Mouse (Mus musculus): ENCODE measurements at regions not wholly inside any gene's neighbourhood (a gene's known extent, or its start where the extent isn't known, plus 50 kb on each side); places are given as distances from the start of the nearest gene placed in this dataset.

DNA sequence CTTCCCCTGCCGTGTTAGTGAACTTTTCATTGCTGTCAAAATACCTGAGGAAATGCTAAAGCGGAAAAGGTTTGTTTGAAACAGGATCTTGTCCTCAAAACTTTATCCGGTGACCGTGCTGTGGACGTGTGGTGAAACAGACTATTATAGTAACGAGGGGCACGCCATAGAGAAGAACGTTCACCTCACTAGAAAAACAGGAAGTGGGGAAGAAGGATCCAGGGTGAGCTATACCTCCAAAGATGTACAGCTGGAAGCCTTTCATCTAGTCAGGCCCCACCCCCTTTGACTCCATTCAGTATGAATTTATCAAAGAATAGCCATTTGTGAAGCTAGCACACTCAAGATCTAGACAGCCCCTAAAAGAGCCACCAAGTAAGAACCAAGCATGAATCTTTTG lies 135.5 kb upstream of the Dyrk2 start:
- Histone ChIP-seq H3K27me3 (replicated peaks) (no peaks in the 10 kb centered on the region), H3K9ac (no peak overlapping the region), H3K4me1 (no peaks in the 10 kb centered on the region), H3K9me3 (no peaks in the 10 kb centered on the region), H3K36me3 (replicated peaks) (no peaks in the 10 kb centered on the region), H3K4me3 (no peak overlapping the region), H3K27ac (no peak overlapping the region), H3K4me2 (no peak overlapping the region)
- 94% methylated on average over 8 of the region's 8 CpGs for WGBS
- ATAC-seq (replicated peaks): no peak

DNA sequence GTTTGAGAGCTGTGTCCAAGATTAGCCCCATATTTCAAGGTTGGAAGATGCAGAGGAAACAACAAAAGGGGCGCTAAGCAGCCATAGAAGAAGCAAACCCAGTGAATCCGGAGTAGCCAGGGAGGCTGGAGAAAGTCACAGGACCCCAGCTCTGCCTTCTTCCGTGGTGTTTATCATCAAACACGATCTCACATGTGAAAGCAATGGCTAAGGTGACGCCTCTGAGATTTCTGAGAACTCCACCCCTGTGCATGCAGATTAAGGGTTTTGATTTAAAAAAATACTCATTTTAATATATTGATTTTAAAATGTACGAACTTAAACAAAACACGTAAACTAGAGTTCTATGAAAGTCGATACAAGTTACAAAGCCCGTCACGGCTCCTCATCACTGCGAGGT lies 134.4 kb upstream of the Dyrk2 start:
- 90% methylated on average over 11 of the region's 11 CpGs for WGBS
- no peaks in the 10 kb centered on the region for H3K9me3 ChIP-seq

DNA sequence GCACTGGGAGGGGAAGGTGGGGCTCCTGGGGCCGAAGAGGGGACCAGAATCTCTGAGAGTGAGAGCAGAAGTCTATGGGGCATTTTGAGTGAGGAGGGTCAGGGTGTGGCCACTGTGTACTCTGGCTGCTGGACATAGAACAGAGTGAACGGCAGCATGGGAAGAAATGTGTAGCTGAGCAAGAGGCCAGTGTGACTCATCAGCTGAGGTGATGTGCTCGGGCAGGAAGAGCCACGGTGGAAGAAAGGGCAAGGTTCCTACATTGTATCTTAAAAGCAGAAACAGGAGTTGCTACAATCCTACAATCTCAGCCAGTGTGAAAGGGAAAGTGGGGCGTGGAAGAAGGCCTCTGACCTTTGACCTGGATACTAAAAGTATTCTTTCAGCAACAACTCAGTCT lies 133.8 kb upstream of the Dyrk2 start:
- H3K9ac ChIP-seq: no peak overlapping the region
- H3K4me2 ChIP-seq: no peak overlapping the region
- H3K36me3 ChIP-seq (replicated peaks): no peaks in the 10 kb centered on the region
- H3K27me3 ChIP-seq (replicated peaks): no peaks in the 10 kb centered on the region
- WGBS: 58% methylated on average over 5 of the region's 5 CpGs
- no peaks in the 10 kb centered on the region for H3K9me3 ChIP-seq
- no peak for ATAC-seq (replicated peaks)
- no peak overlapping the region for H3K27ac ChIP-seq
- H3K4me1 ChIP-seq: no peaks in the 10 kb centered on the region
- H3K4me3 ChIP-seq: no peak overlapping the region

More for the DNA sequence above, 134.4 kb upstream of the Dyrk2 start:
- no peaks in the 10 kb centered on the region for H3K4me1 ChIP-seq
- H3K4me2 ChIP-seq: no peak overlapping the region
- no peak overlapping the region for H3K4me3 ChIP-seq
- H3K9ac ChIP-seq: no peak overlapping the region
- no peaks in the 10 kb centered on the region for H3K36me3 ChIP-seq (replicated peaks)
- no peaks in the 10 kb centered on the region for H3K27me3 ChIP-seq (replicated peaks)
- H3K27ac ChIP-seq: no peak overlapping the region
- ATAC-seq (replicated peaks): no peak

DNA sequence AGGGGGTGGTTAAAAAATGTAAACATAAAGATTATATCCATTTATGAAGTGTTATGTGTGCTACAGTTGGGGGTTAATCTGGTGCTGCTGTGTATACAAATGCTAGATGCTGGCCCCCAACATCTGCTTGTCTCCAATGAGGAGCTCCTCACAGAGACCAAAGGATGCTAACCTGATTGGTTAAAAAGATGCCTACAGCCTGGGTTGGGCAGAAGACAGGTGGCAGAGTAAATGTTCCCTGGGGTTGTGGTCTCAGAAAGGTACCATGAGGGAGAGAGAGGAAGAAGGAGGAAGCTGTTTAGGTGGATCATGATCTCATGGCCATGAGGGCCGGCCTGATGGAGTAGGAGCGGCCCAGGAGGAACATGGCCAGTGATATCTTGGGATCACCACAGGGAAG lies 133.0 kb upstream of the Dyrk2 start:
- ATAC-seq (replicated peaks): no peak
- Histone ChIP-seq H3K4me1 (no peaks in the 10 kb centered on the region), H3K4me2 (no peak overlapping the region), H3K9ac (no peak overlapping the region), H3K4me3 (no peak overlapping the region), H3K9me3 (no peaks in the 10 kb centered on the region), H3K27ac (no peak overlapping the region), H3K36me3 (replicated peaks) (no peaks in the 10 kb centered on the region), H3K27me3 (replicated peaks) (no peaks in the 10 kb centered on the region)
- WGBS: 95% methylated on average over 2 of the region's 2 CpGs

DNA sequence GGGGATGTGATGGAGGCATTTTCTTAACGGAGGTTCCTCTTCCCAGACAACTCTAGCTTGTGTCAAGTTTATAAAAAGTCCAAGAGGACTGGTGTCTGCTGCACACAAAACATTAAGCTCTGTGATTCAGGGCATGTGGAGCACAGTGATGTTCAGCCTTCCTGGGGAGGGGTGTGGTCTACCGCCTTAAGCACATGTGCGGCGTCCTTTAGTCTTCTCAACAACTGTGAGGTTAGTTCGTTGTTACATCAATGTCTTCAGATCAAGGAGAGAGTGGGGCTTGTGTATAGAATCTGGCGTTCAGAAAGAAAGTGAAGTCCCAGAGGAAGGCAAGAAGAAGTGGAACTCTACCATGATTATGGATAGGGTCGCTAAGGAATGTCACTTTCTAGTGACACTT lies 131.9 kb upstream of the Dyrk2 start:
- Histone ChIP-seq H3K9me3 (no peaks in the 10 kb centered on the region), H3K4me3 (no peak overlapping the region), H3K9ac (no peak overlapping the region), H3K36me3 (replicated peaks) (no peaks in the 10 kb centered on the region), H3K4me2 (no peak overlapping the region), H3K27ac (no peak overlapping the region), H3K27me3 (replicated peaks) (no peaks in the 10 kb centered on the region), H3K4me1 (no peaks in the 10 kb centered on the region)
- no peak for ATAC-seq (replicated peaks)
- 91% methylated on average over 7 of the region's 7 CpGs for WGBS

DNA sequence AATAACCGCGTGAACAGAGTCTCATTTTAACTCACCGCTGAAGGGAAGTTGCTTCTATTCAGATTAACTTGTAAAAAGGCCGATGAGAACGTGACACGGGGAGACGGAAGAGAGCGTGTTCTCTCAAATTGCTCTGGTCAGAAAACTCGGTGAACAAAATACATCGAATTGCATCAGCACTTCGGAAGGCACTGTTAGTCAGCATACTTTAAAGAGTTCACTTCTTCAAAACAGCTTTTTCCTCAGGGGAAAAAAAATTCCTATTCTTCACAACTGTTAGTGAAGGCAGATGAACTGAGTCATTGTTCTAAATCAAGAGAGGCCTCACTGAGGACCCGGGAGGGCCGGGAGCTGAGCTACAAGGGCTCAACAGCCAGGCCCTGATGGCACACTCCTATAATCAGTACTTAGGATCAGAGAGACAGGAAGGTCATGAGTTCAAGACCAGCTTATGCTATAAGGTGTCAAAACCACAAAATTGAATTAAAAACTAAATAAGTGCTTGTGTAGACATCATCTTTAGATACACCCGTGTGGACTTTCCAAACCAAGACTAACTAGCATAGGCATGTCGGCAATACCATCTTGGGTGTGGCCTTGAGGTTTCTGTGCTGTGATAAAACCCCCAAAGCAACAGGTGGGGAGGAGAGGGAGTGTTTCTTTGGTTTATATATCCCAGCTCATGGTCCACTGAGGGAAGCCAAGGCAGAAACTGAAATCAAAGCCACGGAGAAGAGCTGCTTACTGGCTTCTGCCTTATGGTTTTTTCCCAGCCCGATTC lies 131.2 kb upstream of the Dyrk2 start:
- WGBS: 80% methylated on average over 17 of the region's 17 CpGs
- Histone ChIP-seq H3K9me3 (no peaks in the 10 kb centered on the region), H3K27me3 (replicated peaks) (no peaks in the 10 kb centered on the region), H3K4me2 (no peak overlapping the region), H3K27ac (no peak overlapping the region), H3K4me1 (no peaks in the 10 kb centered on the region), H3K9ac (no peak overlapping the region), H3K36me3 (replicated peaks) (no peaks in the 10 kb centered on the region), H3K4me3 (no peak overlapping the region)
- ATAC-seq (replicated peaks): no peak

DNA sequence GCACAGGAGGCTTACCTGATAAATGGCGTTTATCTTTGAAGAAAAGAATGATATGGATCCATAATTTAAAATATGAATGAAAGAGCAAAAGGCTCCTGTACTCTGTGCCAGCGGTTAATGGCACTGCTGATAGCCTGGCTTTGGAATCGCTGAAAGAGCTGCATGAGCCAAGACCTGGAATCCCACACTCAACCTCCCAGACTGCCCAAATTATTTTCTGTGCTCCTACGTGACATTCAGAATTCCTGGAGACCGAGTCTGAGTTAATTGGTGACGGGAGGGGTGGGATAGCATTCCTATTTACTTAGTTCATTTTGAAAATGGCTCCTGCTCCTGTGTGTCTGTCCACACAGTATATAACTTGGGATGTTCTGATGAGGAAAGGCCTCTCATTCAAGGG lies 129.0 kb upstream of the Dyrk2 start:
- Histone ChIP-seq H3K9ac (no peak overlapping the region), H3K27ac (no peak overlapping the region), H3K9me3 (no peaks in the 10 kb centered on the region), H3K4me2 (no peak overlapping the region), H3K36me3 (replicated peaks) (no peaks in the 10 kb centered on the region), H3K4me3 (no peak overlapping the region), H3K4me1 (no peaks in the 10 kb centered on the region), H3K27me3 (replicated peaks) (no peaks in the 10 kb centered on the region)
- no peak for ATAC-seq (replicated peaks)
- WGBS: 82% methylated on average over 6 of the region's 6 CpGs

DNA sequence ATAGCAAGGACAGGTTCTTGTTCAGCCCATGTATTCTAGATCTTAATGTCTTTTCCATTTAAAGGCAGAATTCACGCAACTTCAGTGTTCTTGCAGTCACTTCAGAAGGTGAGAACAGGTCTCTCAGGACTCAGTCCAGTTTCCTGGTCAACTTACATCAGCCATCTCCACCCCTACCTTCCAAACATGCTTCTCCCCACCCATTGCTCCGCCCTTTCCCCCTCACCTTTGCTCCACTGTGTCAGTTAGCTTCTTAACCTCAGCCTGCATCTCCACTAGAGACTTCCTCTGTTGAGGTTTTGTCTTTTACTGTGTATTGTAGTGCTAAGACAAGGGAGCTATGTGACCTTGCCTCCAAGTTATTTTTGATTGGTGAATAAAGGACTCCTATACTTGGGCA lies 127.0 kb upstream of the Dyrk2 start:
- WGBS: 92% methylated on average over 2 of the region's 2 CpGs
- H3K9me3 ChIP-seq: no peaks in the 10 kb centered on the region
- H3K4me2 ChIP-seq: no peak overlapping the region
- H3K4me3 ChIP-seq: no peak overlapping the region
- H3K4me1 ChIP-seq: no peaks in the 10 kb centered on the region
- H3K27me3 ChIP-seq (replicated peaks): no peaks in the 10 kb centered on the region
- H3K36me3 ChIP-seq (replicated peaks): no peaks in the 10 kb centered on the region
- no peak for ATAC-seq (replicated peaks)
- no peak overlapping the region for H3K9ac ChIP-seq
- H3K27ac ChIP-seq: no peak overlapping the region

DNA sequence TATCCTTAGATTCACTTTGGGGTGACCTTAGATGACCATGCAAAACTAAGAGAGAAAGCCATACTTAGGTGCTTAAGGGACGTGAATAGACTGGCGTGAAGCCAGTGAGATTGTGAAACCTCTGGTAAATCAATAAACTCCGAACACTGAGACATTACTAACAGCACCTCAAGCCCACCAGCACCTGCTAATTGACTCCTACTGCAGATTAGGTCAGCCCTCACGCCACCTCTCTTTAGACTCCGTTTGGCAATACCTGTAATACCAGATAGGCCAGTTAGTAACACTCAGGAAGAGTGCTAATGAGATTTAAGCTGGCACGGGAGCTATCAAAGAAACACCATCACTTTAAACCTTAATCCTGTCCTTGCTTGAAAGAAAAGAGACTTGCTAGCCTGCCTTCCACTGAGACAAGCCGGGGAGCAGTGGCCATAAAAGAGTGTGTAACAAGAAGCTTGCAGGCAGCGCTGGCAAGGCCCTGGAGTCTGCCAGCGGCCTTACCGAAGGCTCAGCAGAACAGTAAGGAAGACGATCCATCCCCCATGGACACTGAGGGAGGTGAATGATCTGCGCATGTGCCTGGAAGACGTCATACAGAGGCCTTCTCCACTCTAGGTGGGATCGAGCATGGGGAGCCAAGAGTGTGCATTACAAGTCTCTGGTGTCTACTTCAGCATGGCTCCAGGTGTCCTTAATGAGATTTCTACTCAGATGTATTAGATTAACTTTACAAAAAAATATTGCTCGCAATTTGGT lies 124.0 kb upstream of the Dyrk2 start:
- H3K27me3 ChIP-seq (replicated peaks): no peaks in the 10 kb centered on the region
- no peak overlapping the region for H3K27ac ChIP-seq
- no peak overlapping the region for H3K4me2 ChIP-seq
- no peak overlapping the region for H3K4me3 ChIP-seq
- H3K9ac ChIP-seq: no peak overlapping the region
- no peaks in the 10 kb centered on the region for H3K4me1 ChIP-seq
- H3K9me3 ChIP-seq: no peaks in the 10 kb centered on the region
- ATAC-seq (replicated peaks): no peak
- H3K36me3 ChIP-seq (replicated peaks): no peaks in the 10 kb centered on the region
- 50% methylated on average over 15 of the region's 15 CpGs for WGBS

DNA sequence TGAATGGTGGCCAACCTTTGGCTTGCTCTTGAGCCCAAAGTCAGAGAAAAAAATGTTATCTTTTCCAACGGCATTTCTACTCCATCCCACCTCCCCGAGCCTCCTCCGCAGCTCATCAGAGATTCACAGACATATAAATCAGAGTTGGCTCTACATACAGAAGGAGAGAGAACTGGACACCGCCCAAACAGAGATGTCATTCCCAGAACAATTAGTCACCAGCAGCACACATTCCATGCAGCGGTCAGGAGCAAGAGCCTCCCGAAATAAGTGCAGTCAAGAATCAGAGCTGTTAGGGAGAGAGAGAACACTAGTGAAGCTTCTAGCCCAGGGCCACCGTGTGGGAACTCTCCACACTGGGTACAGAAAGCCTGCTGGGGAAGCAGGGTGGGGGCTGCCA lies 121.2 kb upstream of the Dyrk2 start:
- no peaks in the 10 kb centered on the region for H3K27me3 ChIP-seq (replicated peaks)
- H3K27ac ChIP-seq: no peak overlapping the region
- H3K4me2 ChIP-seq: no peak overlapping the region
- no peak overlapping the region for H3K4me3 ChIP-seq
- H3K4me1 ChIP-seq: no peaks in the 10 kb centered on the region
- WGBS: 88% methylated on average over 7 of the region's 7 CpGs
- no peak overlapping the region for H3K9ac ChIP-seq
- H3K36me3 ChIP-seq (replicated peaks): no peaks in the 10 kb centered on the region
- no peaks in the 10 kb centered on the region for H3K9me3 ChIP-seq
- ATAC-seq (replicated peaks): no peak

DNA sequence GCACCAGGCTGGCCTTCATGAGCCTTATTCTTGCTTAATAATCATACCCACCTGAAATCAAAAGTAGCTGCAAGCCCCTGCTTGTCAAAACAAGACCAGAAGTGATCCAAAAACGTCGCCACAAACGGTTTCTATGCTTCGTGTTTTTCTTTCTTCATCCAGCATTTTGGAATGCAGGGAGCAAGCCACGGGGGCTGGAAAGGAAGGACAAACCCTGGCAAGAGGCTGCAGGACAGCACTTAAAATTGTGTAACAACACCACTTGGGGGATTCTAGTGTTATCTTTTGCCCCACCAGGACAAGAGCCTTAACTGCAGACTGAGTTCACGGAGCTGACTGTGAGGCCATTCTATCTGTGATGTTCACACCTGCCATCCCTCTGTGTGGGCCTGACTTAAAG lies 120.5 kb upstream of the Dyrk2 start:
- Histone ChIP-seq H3K4me3 (no peak overlapping the region), H3K9me3 (no peaks in the 10 kb centered on the region), H3K27me3 (replicated peaks) (no peaks in the 10 kb centered on the region), H3K9ac (no peak overlapping the region), H3K27ac (no peak overlapping the region), H3K36me3 (replicated peaks) (no peaks in the 10 kb centered on the region), H3K4me1 (no peaks in the 10 kb centered on the region), H3K4me2 (no peak overlapping the region)
- ATAC-seq (replicated peaks): no peak
- WGBS: 86% methylated on average over 6 of the region's 6 CpGs

DNA sequence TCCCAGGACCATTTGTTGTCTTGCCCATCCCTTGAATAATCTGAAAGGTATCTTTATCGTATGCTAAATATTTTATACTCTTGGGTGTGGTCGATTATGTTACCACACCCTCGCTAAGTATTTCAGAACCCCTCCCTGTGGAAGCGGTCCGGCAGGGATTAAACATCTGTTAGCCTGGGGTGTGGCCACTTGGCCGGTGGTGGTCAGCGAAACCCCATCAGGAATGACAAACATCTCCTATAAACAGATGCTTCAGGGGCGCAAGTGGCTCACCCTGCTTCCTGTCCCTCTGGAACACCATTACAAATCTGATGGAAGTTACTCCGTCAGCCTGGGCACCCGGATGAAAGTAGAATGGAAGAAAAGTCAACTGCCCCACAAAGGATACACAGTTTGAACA lies 119.8 kb upstream of the Dyrk2 start:
- no peak overlapping the region for H3K27ac ChIP-seq
- H3K4me3 ChIP-seq: no peak overlapping the region
- WGBS: 89% methylated on average over 10 of the region's 10 CpGs
- ATAC-seq (replicated peaks): no peak
- H3K4me1 ChIP-seq: no peaks in the 10 kb centered on the region
- no peak overlapping the region for H3K9ac ChIP-seq
- no peaks in the 10 kb centered on the region for H3K27me3 ChIP-seq (replicated peaks)
- no peaks in the 10 kb centered on the region for H3K36me3 ChIP-seq (replicated peaks)
- H3K4me2 ChIP-seq: no peak overlapping the region
- H3K9me3 ChIP-seq: no peaks in the 10 kb centered on the region

DNA sequence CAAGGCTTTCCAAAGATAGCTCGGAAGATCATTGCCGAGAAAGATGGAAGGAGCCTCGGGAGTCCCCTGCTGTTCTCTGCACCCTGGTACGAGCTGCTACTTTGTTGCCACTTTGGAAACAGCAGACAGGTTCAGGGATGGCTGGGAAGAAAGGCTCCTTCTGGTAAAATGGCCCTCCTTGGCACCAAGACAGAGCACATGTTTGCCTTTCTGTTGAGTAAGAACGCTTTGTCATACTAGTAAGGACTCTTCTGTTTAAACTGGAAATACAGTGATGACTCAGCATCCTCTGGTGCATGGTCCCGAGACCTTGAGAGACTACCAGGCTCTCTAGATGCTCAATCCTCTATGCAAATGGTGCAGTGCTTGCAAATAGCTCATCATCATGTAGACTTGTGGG lies 118.2 kb upstream of the Dyrk2 start:
- no peak for ATAC-seq (replicated peaks)
- Histone ChIP-seq H3K27ac (no peak overlapping the region), H3K9ac (no peak overlapping the region), H3K36me3 (replicated peaks) (no peaks in the 10 kb centered on the region), H3K9me3 (no peaks in the 10 kb centered on the region), H3K4me3 (no peak overlapping the region), H3K4me1 (no peaks in the 10 kb centered on the region), H3K27me3 (replicated peaks) (no peaks in the 10 kb centered on the region), H3K4me2 (no peak overlapping the region)
- WGBS: 90% methylated on average over 6 of the region's 6 CpGs

All from midbrain, embryonic 15.5 days (tissue).